Mouse (Mus musculus): ENCODE data around the gene Syngr4. TPM values are rescaled to one million over a fixed set of nuclear protein-coding genes. Genes with fewer than 3 reads are reported as not detected.
A peak's percentile ranks its signal among the peaks of the same experiment; 100 is the strongest.

Gene Syngr4
- total RNA-seq, 2 experiments from 2014 or later, result 0.36 to 0.53 TPM

DNA sequence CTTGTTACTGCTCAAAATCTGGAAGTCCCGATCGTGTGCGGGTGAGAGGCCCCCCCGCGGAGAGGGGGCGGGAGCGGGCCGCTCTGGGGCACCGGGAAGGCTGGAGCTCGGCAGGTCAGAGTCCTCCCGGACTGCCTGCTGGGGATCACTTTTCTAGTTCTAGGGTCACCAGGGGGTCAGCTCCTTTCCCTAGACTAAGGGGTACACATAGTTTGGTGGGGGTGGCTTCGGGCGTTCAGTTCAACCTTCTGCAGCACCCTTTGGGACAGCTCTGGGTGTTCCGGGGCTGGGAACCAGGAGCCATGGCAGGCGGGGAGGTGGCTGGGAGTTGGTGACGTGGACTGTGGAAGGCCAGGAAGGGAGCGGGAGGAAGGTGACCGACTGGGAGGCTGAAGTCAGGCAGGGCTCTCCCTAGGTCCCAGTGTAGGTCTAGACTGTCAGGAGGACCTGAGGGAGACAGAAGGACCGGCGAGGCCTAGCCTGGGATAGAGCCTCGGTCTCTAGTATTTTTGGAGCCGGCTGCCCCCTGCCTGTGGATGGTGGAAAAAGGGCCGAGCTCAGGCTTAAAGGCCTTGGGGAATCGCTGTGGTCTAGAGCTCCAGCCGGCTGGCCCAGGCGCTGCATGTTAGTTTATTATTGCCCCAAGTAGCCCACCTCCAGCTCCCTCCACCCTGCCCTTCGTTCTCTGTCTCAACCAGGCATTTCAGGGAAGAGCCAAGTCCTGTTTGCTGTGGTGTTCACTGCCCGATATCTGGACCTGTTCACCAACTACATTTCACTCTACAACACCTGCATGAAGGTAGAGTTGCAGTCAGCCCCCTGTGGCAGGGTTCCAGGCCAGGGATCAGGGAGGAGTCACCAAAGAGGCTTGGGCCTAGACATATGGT lies 23.2 kb downstream of the Syngr4 start:
- peak in 1 of 2 experiments; percentile 40 for DNase-seq (ENCODE audit: low spot score in 2 of 2)
- intact Hi-C loops (cut with DNase I), result loop anchor here (5.0 kb wide), 1 partner anchor 64 kb away; no protein-coding TSS in a partner anchor

DNA sequence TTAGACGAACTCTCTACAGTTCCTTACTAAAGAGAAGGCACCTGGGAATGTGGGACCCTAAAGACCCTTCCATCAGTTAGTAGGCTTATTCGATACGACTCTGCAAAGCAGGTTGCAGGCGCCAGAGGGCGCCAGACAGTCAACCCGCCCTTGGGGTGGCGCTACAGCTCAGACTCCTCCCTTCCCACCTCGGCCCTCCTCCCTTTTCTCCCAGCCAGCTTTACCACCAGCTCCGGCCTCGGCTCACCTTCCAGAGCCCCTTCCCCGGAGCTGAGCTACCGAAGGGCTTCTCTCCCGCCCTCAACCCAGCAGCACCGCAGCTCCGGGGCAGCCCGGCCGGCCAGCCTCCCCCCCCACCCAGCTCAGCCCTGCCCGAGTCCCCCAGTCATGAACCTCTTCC lies 23.9 kb downstream of the Syngr4 start, which contains the start of gene Kdelr1:
Gene Kdelr1 (plus strand): TSS at position 149 of the 400 bp plus-strand sequence.
- intact Hi-C loops (cut with DNase I), result loop anchor here (5.0 kb wide), 1 partner anchor 65 kb away; no protein-coding TSS in a partner anchor
- peak; percentile 91 to 93 for DNase-seq (ENCODE audit: low spot score in 2 of 2)

GRCm38 (mm10) chr7:45870282-45871058 lies 26.0 kb downstream of the Syngr4 start:
- intact Hi-C loops (cut with DNase I), result loop anchor here (2.0 to 5.0 kb wide), 2 partner anchors 67 to 138 kb away; no protein-coding TSS in a partner anchor
- no peak for DNase-seq (ENCODE audit: low spot score in 2 of 2)

DNA sequence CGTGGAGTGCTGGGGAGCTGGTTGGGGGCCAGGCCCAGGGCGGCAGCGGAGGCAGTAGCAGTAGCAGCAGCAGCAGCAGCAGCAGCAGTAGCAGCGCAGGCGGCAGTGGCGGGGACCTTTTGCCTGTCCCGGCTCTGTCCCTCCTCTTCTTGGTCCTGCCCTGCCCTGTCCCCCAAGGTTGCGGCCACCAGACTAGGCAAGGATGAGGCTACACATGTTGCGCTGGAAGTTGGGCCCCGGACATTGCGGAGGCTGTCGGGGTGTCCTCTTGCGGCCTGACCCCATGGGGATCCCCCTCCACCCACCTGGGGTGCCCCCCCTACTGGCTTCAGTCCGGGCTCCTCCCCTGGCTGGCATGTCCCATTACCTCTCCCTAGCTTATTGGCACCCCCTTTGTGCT lies 26.7 kb downstream of the Syngr4 start:
- intact Hi-C loops (cut with DNase I), result loop anchor here (2.0 to 5.0 kb wide), 2 partner anchors 68 to 139 kb away; no protein-coding TSS in a partner anchor

DNA sequence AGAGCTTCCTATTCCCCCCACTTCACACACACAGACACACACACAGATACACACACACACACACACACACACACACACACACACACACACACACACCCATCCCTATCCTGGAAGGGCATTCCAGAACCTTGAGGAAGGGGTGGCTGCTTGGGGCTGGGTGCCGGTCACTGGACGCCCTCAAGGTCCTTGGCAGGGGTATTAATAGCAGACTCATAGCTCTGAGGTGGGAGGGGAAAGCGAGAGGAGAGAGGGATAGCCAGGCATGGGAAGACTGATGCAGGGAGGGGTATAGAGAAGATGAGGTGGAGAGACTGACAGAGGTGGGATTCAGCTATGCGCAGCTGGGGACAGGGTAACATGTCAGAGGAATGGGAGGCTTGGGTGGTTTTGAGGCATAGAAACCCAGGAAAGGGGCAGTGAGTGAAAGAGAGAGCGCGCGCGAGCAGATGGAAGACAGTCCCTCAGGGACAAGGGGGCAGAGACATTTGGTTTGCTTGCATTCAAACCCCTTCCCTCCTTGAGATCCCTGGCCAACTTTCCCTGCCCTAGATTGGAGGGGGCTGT lies 27.3 kb downstream of the Syngr4 start:
- intact Hi-C loops (cut with DNase I), result no loop called here
- no peak for DNase-seq (ENCODE audit: low spot score in 2 of 2)

More for the DNA sequence above, 26.7 kb downstream of the Syngr4 start:
- DNase-seq (ENCODE audit: low spot score in 2 of 2), result no peak

DNA sequence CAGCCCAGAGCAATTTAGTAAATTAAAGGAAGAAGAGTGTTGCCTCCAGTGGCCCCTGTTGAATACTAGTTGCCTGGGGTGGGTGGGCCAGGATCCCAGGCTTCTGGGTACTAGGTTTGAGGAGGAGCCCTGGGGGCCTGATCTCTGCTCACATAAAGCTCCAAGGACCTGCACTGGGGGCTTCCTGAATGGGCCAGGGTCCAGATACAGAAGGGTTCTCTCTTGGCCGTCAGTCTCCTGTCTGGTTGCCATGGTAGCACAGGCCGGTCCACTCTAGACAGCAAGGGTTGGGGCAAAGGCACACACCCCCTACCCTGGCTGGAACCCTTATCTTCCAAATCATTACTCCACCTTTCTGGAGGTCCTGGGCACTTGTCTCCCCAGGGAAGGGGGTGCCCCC lies 28.6 kb downstream of the Syngr4 start:
- intact Hi-C loops (cut with DNase I), result no loop called here

GRCm38 (mm10) chr7:45865925-45866910 lies 30.3 kb downstream of the Syngr4 start:
- intact Hi-C loops (cut with DNase I), result no loop called here
- peak; percentile 86 to 93 for DNase-seq (ENCODE audit: low spot score in 2 of 2)

More for the DNA sequence above, 28.6 kb downstream of the Syngr4 start:
- no peak for DNase-seq (ENCODE audit: low spot score in 2 of 2)

DNA sequence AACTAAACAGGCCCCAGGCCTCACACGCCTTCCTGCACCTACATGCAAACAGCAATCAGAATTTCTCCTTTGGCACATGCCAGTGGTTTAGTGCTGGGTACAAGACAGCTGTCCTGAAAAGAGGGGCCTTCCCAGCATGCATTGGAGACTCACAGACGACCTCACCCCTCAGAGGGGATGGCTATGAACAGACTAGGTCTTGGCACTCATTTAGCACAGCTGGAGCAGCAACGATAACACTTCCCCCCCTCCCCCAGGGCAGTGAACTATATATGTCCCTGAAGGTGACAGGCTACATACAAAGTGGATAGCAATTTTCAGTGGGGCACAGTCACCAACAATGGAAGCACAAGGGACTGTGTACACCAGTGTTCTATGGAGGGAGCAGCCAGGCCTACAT lies 32.1 kb downstream of the Syngr4 start:
- no peak for DNase-seq (ENCODE audit: low spot score in 2 of 2)
- intact Hi-C loops (cut with DNase I), result no loop called here

DNA sequence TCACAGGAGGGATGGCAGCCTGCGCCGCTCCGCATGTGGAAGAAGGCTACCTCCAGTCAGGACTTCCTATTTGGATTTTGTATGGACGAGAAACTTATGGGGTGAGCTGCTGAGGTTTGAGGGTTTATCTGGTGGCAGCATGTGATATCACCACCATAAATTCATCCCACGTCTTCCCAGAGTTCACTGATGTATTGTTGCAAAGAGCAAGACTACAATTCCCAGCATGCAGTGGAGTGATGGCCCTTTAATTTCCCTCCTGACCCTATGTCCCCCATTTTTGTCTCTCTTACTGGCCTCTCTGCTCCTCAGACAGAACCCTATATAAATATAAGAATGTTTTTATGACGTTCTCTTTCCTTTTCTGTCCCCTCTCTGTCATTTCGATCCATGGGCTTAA lies 33.7 kb downstream of the Syngr4 start:
- intact Hi-C loops (cut with DNase I), result no loop called here
- no peak for DNase-seq (ENCODE audit: low spot score in 2 of 2)

DNA sequence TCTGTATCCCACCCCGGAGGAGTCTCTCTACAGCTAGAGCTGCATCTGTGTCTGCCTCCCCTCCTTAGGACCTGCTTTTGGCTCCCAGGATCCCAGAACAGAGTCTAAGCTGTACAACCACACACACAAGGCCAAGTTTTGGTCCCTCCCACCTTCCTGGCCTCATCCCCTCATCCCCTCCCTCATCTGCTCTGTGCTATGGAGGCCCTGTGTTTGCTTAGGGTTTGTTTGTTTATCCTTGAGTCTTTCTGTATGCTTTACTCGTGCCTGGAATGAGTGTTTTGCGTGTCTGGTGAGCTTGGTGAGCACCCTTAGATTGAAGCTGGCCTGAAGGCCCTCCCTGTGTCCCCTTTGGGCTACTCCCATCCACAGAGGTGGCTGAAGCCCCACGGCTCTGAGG lies 37.5 kb downstream of the Syngr4 start:
- intact Hi-C loops (cut with DNase I), result no loop called here
- DNase-seq (ENCODE audit: low spot score in 2 of 2), result no peak

- no peak for DNase-seq (ENCODE audit: low spot score in 2 of 2)
- intact Hi-C loops (cut with DNase I), result no loop called here
Measured at GRCm38 (mm10) chr7:45856950-45857901, 39.3 kb downstream of the Syngr4 start.

GRCm38 (mm10) chr7:45853089-45853488 lies 43.4 kb downstream of the Syngr4 start:
- intact Hi-C loops (cut with DNase I), result no loop called here
- no peak for DNase-seq (ENCODE audit: low spot score in 2 of 2)

DNA sequence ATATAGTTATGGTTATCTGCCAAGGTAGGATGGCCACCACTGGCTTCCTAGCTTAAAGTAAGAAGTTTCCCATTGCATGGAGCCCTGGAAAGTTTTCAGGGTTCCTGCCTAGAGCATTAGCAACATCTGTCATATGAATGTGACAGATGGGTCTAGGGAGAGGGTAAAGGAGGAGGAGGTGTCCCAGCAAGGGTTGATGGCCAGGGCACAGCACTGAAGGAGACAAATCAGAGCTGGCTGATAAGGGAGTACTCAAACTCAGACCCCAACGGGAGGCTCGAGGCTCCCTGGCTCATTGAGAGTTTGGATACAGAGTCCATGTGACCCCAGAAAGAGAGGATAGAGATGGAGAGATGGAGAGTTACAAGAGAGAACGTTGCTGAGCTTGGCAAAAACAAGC lies 45.9 kb downstream of the Syngr4 start:
- no peak for DNase-seq (ENCODE audit: low spot score in 2 of 2)
- intact Hi-C loops (cut with DNase I), result no loop called here

- intact Hi-C loops (cut with DNase I), result no loop called here
- no peak for DNase-seq (ENCODE audit: low spot score in 2 of 2)
Measured at GRCm38 (mm10) chr7:45848447-45849027, 48.0 kb downstream of the Syngr4 start.

DNA sequence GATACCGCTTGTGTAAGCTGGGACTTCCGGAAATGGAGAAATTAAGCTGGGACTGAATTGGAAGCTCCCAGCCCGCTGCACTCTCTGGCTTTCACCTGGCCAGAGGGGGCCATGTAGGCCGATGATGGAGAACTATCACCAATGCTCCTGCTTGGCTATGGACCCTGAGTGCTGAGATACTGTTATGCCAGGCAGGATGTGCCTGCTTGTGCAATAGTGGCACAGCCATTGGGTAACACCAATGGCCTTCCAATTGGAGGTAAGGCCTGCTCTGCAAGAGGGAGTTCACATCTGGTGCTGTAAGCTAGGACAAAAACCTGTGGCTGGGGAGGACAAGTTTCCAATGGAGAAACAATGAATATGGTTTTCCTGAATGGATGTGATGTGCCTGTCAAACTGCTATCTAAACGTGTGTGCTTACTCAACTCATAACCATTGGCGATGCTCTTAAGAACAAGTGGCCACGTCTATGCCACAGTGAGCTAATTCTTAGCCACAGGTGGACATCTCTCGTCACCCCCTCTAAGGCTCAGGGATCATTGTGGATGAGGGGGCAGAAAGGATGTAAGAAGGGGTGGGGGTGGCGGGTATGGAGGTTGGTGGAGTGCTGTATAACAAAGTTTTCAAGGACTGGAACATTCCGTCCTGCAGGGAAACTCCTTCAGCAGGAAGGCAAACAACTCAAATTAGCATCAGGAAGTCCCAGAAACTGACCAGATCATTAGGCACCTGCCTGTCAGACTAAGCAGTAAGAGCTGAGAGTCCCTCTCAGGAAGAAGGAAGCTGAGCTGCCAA lies 53.4 kb downstream of the Syngr4 start:
- intact Hi-C loops (cut with DNase I), result no loop called here
- no peak for DNase-seq (ENCODE audit: low spot score in 2 of 2)
